Mouse (Mus musculus) intestine, embryonic 14.5 days (tissue): ENCODE data around the gene Ttc17. TPM values are rescaled to one million over a fixed set of nuclear protein-coding genes. Genes with fewer than 3 reads are reported as not detected.
A peak's percentile ranks its signal among the peaks of the same experiment; 100 is the strongest.

ENCODE experiments used
- ATAC-seq: fragments of 200-750 bp; cut with Nextera tagmentation; replicated peaks from 2 replicates; pipeline ENCODE4 v1.8.0; 2017; ENCODE audit warnings: low read depth, moderate number of reproducible peaks, moderate TSS enrichment, moderate library complexity; ENCODE audit not compliant: low FRiP score, low TSS enrichment
- DNase-seq: peaks from one replicate; pipeline ENCODE4 v3.0.0-alpha.2; 2018; ENCODE audit warnings: low spot score
- H3K27ac ChIP-seq: fragments of 300-500 bp; sonication (generic); 2 replicates; pipeline ENCODE4 v1.5.1; 2014; ENCODE audit warnings: low read depth, mild to moderate bottlenecking, control low read depth
- H3K27me3 ChIP-seq: fragments of 300-500 bp; sonication (generic); replicated peaks from 2 replicates; pipeline ENCODE4 v1.6.1; 2014; ENCODE audit warnings: low read length, control low read depth; ENCODE audit not compliant: control insufficient read depth, insufficient read depth
- H3K36me3 ChIP-seq: fragments of 300-500 bp; sonication (generic); 2 replicates; pipeline ENCODE4 v1.6.1; 2014; ENCODE audit warnings: low read length, control low read depth; ENCODE audit not compliant: control insufficient read depth, insufficient read depth
- H3K4me1 ChIP-seq: fragments of 300-500 bp; sonication (generic); replicated peaks from 2 replicates; pipeline ENCODE4 v1.6.1; 2014; ENCODE audit warnings: low read length, control low read depth, mixed read lengths; ENCODE audit not compliant: control insufficient read depth, insufficient read depth
- H3K4me2 ChIP-seq: fragments of 300-500 bp; sonication (generic); 2 replicates; pipeline ENCODE4 v1.6.1; 2014; ENCODE audit warnings: low read length
- H3K4me3 ChIP-seq: fragments of 300-500 bp; sonication (generic); 2 replicates; pipeline ENCODE4 v1.5.1; 2014; ENCODE audit warnings: low read depth, low read length, control low read depth, mixed read lengths
- H3K9ac ChIP-seq: fragments of 300-500 bp; sonication (generic); 2 replicates; pipeline ENCODE4 v1.6.1; 2014; ENCODE audit warnings: mild to moderate bottlenecking, low read length
- H3K9me3 ChIP-seq: fragments of 300-500 bp; sonication (generic); 2 replicates; pipeline ENCODE4 v1.6.1; 2016; ENCODE audit warnings: low read length, control low read depth; ENCODE audit not compliant: control insufficient read depth
- WGBS: fragments of 180-500 bp; shearing (Covaris S2); extraction: QIAGEN DNeasy Blood & Tissue Kit; methylation state at CpG from one replicate; pipeline ENCODE4 v1.1.7; 2014; 5-methylcytosine and 5-hydroxymethylcytosine counted together
- polyA plus RNA-seq: library from polyadenylated mRNA; unstranded; fragments of >200 nt; fragmentation: Nextera tagmentation; extraction: Ambion mirVana; gene quantifications from 2 replicates; pipeline ENCODE4 v1.2.1, GENCODE M21; 2014

Gene Ttc17
- polyA plus RNA-seq, 1 experiment from 2014 or later = 17.7 TPM

- H3K27me3 ChIP-seq = peaks cover 23% of the 10 kb centered on the region
- no peaks in the 10 kb centered on the region for H3K9me3 ChIP-seq
- no peaks in the 10 kb centered on the region for H3K36me3 ChIP-seq
- WGBS = 62% methylated on average over 4 of the region's 4 CpGs
- H3K4me3 ChIP-seq = no peak overlapping the region
- no peak overlapping the region for H3K4me2 ChIP-seq
- ATAC-seq (no peak), DNase-seq (no peak)
- H3K27ac ChIP-seq = no peak overlapping the region
- H3K9ac ChIP-seq = no peak overlapping the region
- 0 out of 2 replicates have a peak, but pooled peaks cover 3% of the 10 kb centered on the region for H3K4me1 ChIP-seq
Observed at GRCm38 (mm10) chr2:94276103-94276502, 130.4 kb downstream of the Ttc17 start.

- 78% methylated on average over 3 of the region's 3 CpGs for WGBS
- H3K9me3 ChIP-seq = no peaks in the 10 kb centered on the region
- no peak overlapping the region for H3K4me3 ChIP-seq
- H3K27me3 ChIP-seq = peaks cover 23% of the 10 kb centered on the region
- no peak overlapping the region for H3K27ac ChIP-seq
- H3K4me1 ChIP-seq = 0 out of 2 replicates have a peak, but pooled peaks cover 3% of the 10 kb centered on the region
- H3K36me3 ChIP-seq = no peaks in the 10 kb centered on the region
- DNase-seq = no peak
- no peak overlapping the region for H3K9ac ChIP-seq
- no peak for ATAC-seq
- H3K4me2 ChIP-seq = no peak overlapping the region
Observed at GRCm38 (mm10) chr2:94275658-94276057, 130.8 kb downstream of the Ttc17 start.

- Histone ChIP-seq H3K9ac (peak overlapping the region; percentile 51), H3K36me3 (no peaks in the 10 kb centered on the region), H3K4me3 (peak overlapping the region; percentile 57), H3K9me3 (no peaks in the 10 kb centered on the region), H3K27me3 (peaks cover 23% of the 10 kb centered on the region), H3K4me2 (peak overlapping the region; percentile 99), H3K4me1 (0 out of 2 replicates have a peak, but pooled peaks cover 3% of the 10 kb centered on the region), H3K27ac (no peak overlapping the region)
- under 1% methylated on average over 71 of the region's 72 CpGs for WGBS
- ATAC-seq (peak; percentile 89), DNase-seq (peak; percentile 84)
Observed at GRCm38 (mm10) chr2:94273154-94274021, 133.1 kb downstream of the Ttc17 start.

GRCm38 (mm10) chr2:94271176-94271575 is 135.3 kb downstream of the Ttc17 start:
- H3K4me3 ChIP-seq = no peak overlapping the region
- H3K4me2 ChIP-seq = no peak overlapping the region
- DNase-seq = no peak
- peaks cover 29% of the 10 kb centered on the region for H3K27me3 ChIP-seq
- WGBS = 92% methylated on average over 10 of the region's 10 CpGs
- no peaks in the 10 kb centered on the region for H3K36me3 ChIP-seq
- H3K27ac ChIP-seq = no peak overlapping the region
- no peak overlapping the region for H3K9ac ChIP-seq
- H3K9me3 ChIP-seq = no peaks in the 10 kb centered on the region
- ATAC-seq = no peak
- H3K4me1 ChIP-seq = 0 out of 2 replicates have a peak, but pooled peaks cover 3% of the 10 kb centered on the region

- no peak for DNase-seq
- no peak overlapping the region for H3K9ac ChIP-seq
- peaks cover 22% of the 10 kb centered on the region for H3K27me3 ChIP-seq
- no peak overlapping the region for H3K4me3 ChIP-seq
- H3K36me3 ChIP-seq = no peaks in the 10 kb centered on the region
- ATAC-seq = no peak
- no peaks in the 10 kb centered on the region for H3K9me3 ChIP-seq
- H3K27ac ChIP-seq = no peak overlapping the region
- H3K4me2 ChIP-seq = no peak overlapping the region
- H3K4me1 ChIP-seq = peaks cover 12% of the 10 kb centered on the region
- WGBS = 80% methylated on average over 8 of the region's 8 CpGs
Observed at GRCm38 (mm10) chr2:94268835-94269234, 137.7 kb downstream of the Ttc17 start.

- peaks cover 16% of the 10 kb centered on the region for H3K4me1 ChIP-seq
Observed at GRCm38 (mm10) chr2:94267213-94267850, 139.2 kb downstream of the Ttc17 start.

GRCm38 (mm10) chr2:94266381-94267160 is 139.9 kb downstream of the Ttc17 start:
- Histone ChIP-seq H3K4me3 (no peak overlapping the region), H3K9me3 (no peaks in the 10 kb centered on the region), H3K4me1 (peaks cover 16% of the 10 kb centered on the region), H3K36me3 (no peaks in the 10 kb centered on the region), H3K4me2 (no peak overlapping the region), H3K9ac (no peak overlapping the region), H3K27ac (no peak overlapping the region), H3K27me3 (peaks cover 16% of the 10 kb centered on the region; the same call in 1 of the 2 replicates)
- ATAC-seq = no peak
- WGBS = 28% methylated on average over 7 of the region's 7 CpGs
- DNase-seq = no peak

More at GRCm38 (mm10) chr2:94267213-94267850, 139.2 kb downstream of the Ttc17 start:
- Histone ChIP-seq H3K4me3 (no peak overlapping the region), H3K27me3 (peaks cover 18% of the 10 kb centered on the region), H3K36me3 (no peaks in the 10 kb centered on the region), H3K4me2 (no peak overlapping the region), H3K9me3 (no peaks in the 10 kb centered on the region), H3K9ac (no peak overlapping the region), H3K27ac (no peak overlapping the region)
- ATAC-seq (no peak), DNase-seq (no peak)
- WGBS = 35% methylated on average over 4 of the region's 4 CpGs
